Mouse (Mus musculus) liver, postnatal 0 days (tissue): ENCODE data around the gene Gm49673. TPM values are rescaled to one million over a fixed set of nuclear protein-coding genes. Genes with fewer than 3 reads are reported as not detected.
"Not testable (repeated sequence)": the region's sequence is repeated elsewhere in the genome, so short reads cannot be mapped to it uniquely, and the experiment has no call there.

ENCODE experiments used
- ATAC-seq: fragments of 200-750 bp; cut with Nextera tagmentation; 2 replicates; pipeline ENCODE4 v1.8.0; 2017; ENCODE audit warnings: mild to moderate bottlenecking, moderate library complexity
- DNase-seq: peaks from one replicate; pipeline ENCODE4 v3.0.0-alpha.2; 2016
- H3K27ac ChIP-seq: fragments of 300-500 bp; sonication (generic); 2 replicates; pipeline ENCODE4 v1.5.1; 2014; ENCODE audit warnings: antibody characterized with exemption, moderate library complexity, mild to moderate bottlenecking, low read depth
- H3K27me3 ChIP-seq: fragments of 300-500 bp; sonication (generic); 2 replicates; pipeline ENCODE4 v1.6.1; 2014; ENCODE audit warnings: low read length, control low read depth, mixed read lengths; ENCODE audit not compliant: insufficient read depth
- H3K36me3 ChIP-seq: fragments of 300-500 bp; sonication (generic); replicated peaks from 2 replicates; pipeline ENCODE4 v1.6.1; 2014; ENCODE audit warnings: mild to moderate bottlenecking, control low read depth, low read length, moderate library complexity, mixed read lengths; ENCODE audit not compliant: insufficient read depth
- H3K4me1 ChIP-seq: fragments of 300-500 bp; sonication (generic); 2 replicates; pipeline ENCODE4 v1.6.1; 2014; ENCODE audit warnings: antibody characterized with exemption, mild to moderate bottlenecking, control low read depth; ENCODE audit not compliant: insufficient read depth
- H3K4me2 ChIP-seq: fragments of 300-500 bp; sonication (generic); 2 replicates; pipeline ENCODE4 v1.6.1; 2014; ENCODE audit warnings: low read depth, mild to moderate bottlenecking, low read length, moderate library complexity, mixed read lengths
- H3K4me3 ChIP-seq: fragments of 300-500 bp; sonication (generic); 2 replicates; pipeline ENCODE4 v1.5.1; 2014; ENCODE audit warnings: low read depth, low read length
- H3K9ac ChIP-seq: fragments of 300-500 bp; sonication (generic); replicated peaks from 2 replicates; pipeline ENCODE4 v1.6.1; 2014; ENCODE audit warnings: mild to moderate bottlenecking, moderate library complexity
- H3K9me3 ChIP-seq: fragments of 300-500 bp; sonication (generic); 2 replicates; pipeline ENCODE4 v1.6.1; 2016; ENCODE audit warnings: mild to moderate bottlenecking, control low read depth, low read length, mixed read lengths
- CTCF ChIP-seq: sonication (generic); IDR thresholded peaks from 2 replicates; pipeline ENCODE4 v1.5.1; 2016; ENCODE audit warnings: antibody characterized with exemption, low read depth
- EP300 ChIP-seq: IDR thresholded peaks from 2 replicates; pipeline ENCODE4 v1.6.1; 2016; ENCODE audit warnings: antibody characterized with exemption, low read depth, mild to moderate bottlenecking
- WGBS: fragments of 180-500 bp; shearing (Covaris S2); extraction: QIAGEN DNeasy Blood & Tissue Kit; methylation state at CpG from one replicate; pipeline ENCODE4 v1.1.7; 2014; ENCODE audit not compliant: insufficient replicate concordance; 5-methylcytosine and 5-hydroxymethylcytosine counted together
- polyA plus RNA-seq: library from polyadenylated mRNA; unstranded; fragments of >200 nt; fragmentation: Nextera tagmentation; extraction: Ambion mirVana; gene quantifications from 2 replicates; pipeline ENCODE4 v1.2.1, GENCODE M21; 2015

The Gm49673 gene
- polyA plus RNA-seq, result not detected in 2 replicates

GRCm38 (mm10) chr17:8147439-8148316 is at the start of gene Gm49673, which contains the start of gene Rnaset2a:
Gm49673 (minus strand) TSS chr17:8147788.
Rnaset2a (minus strand) TSS chr17:8148097.
- not testable (repeated sequence) for H3K4me1 ChIP-seq, H3K36me3 ChIP-seq, H3K27me3 ChIP-seq, H3K9me3 ChIP-seq
- DNase-seq (peak; percentile 47), ATAC-seq (peak; percentile 99)
- H3K9ac ChIP-seq, result peak within 1 kb of the TSS; percentile 78
- peak within 1 kb of the TSS; percentile 65 for H3K4me3 ChIP-seq
- WGBS, result under 1% methylated on average over 39 of the region's 67 CpGs
- H3K27ac ChIP-seq, result peak within 1 kb of the TSS; percentile 71; the same call in 1 of the 2 replicates
- H3K4me2 ChIP-seq, result peak within 1 kb of the TSS; percentile 69

GRCm38 (mm10) chr17:8195685-8196376 is 48.2 kb upstream of the Gm49673 start:
- Histone ChIP-seq H3K27ac (peak overlapping the region; percentile 55), H3K9me3 (no peaks in the 10 kb centered on the region), H3K27me3 (no peaks in the 10 kb centered on the region), H3K4me2 (no peak overlapping the region), H3K9ac (no peak overlapping the region), H3K36me3 (peaks cover 39% of the 10 kb centered on the region), H3K4me3 (no peak overlapping the region), H3K4me1 (no peaks in the 10 kb centered on the region)
- 50% methylated on average over 8 of the region's 8 CpGs for WGBS
- ATAC-seq (0 out of 2 replicates have a peak, but pooled peaks have one; percentile 25), DNase-seq (no peak)
- TF ChIP-seq EP300, result no peak
- no peak for TF ChIP-seq CTCF

- no peak overlapping the region for H3K9ac ChIP-seq
- no peak for ATAC-seq
- no peak for TF ChIP-seq CTCF
- no peak for TF ChIP-seq EP300
- no peak overlapping the region for H3K4me2 ChIP-seq
- DNase-seq, result no peak
- no peak overlapping the region for H3K4me3 ChIP-seq
- no peaks in the 10 kb centered on the region for H3K9me3 ChIP-seq
- H3K27ac ChIP-seq, result no peak overlapping the region
- peaks cover 46% of the 10 kb centered on the region for H3K36me3 ChIP-seq
- no peaks in the 10 kb centered on the region for H3K27me3 ChIP-seq
- WGBS, result 86% methylated on average over 8 of the region's 8 CpGs
- no peaks in the 10 kb centered on the region for H3K4me1 ChIP-seq
These were observed 46.1 kb upstream of the Gm49673 start for GRCm38 (mm10) chr17:8193678-8194077.

- 82% methylated on average over 7 of the region's 7 CpGs for WGBS
These were observed 36.6 kb upstream of the Gm49673 start for GRCm38 (mm10) chr17:8184217-8184616.

GRCm38 (mm10) chr17:8183815-8184214 is 36.2 kb upstream of the Gm49673 start:
- Histone ChIP-seq H3K36me3 (peaks cover 82% of the 10 kb centered on the region), H3K27me3 (no peaks in the 10 kb centered on the region), H3K4me1 (no peaks in the 10 kb centered on the region), H3K27ac (no peak overlapping the region), H3K4me3 (no peak overlapping the region), H3K9ac (no peak overlapping the region), H3K9me3 (no peaks in the 10 kb centered on the region), H3K4me2 (no peak overlapping the region)
- no peak for TF ChIP-seq CTCF
- no peak for TF ChIP-seq EP300
- ATAC-seq (no peak), DNase-seq (no peak)
- WGBS, result 87% methylated on average over 5 of the region's 5 CpGs

More at GRCm38 (mm10) chr17:8184217-8184616, 36.6 kb upstream of the Gm49673 start:
- ATAC-seq (no peak), DNase-seq (no peak)
- no peak for TF ChIP-seq EP300
- TF ChIP-seq CTCF, result no peak
- no peak overlapping the region for H3K4me2 ChIP-seq
- no peak overlapping the region for H3K9ac ChIP-seq
- H3K9me3 ChIP-seq, result no peaks in the 10 kb centered on the region
- no peak overlapping the region for H3K27ac ChIP-seq
- H3K27me3 ChIP-seq, result no peaks in the 10 kb centered on the region
- H3K36me3 ChIP-seq, result peaks cover 79% of the 10 kb centered on the region
- no peaks in the 10 kb centered on the region for H3K4me1 ChIP-seq
- H3K4me3 ChIP-seq, result no peak overlapping the region

GRCm38 (mm10) chr17:8177090-8177489 is 29.5 kb upstream of the Gm49673 start:
- H3K36me3 ChIP-seq, result peaks cover 79% of the 10 kb centered on the region
- no peak overlapping the region for H3K27ac ChIP-seq
- no peak for DNase-seq
- H3K4me3 ChIP-seq, result no peak overlapping the region
- no peak overlapping the region for H3K4me2 ChIP-seq
- no peaks in the 10 kb centered on the region for H3K4me1 ChIP-seq
- no peak overlapping the region for H3K9ac ChIP-seq
- TF ChIP-seq CTCF (no peak), EP300 (no peak)
- no peaks in the 10 kb centered on the region for H3K9me3 ChIP-seq
- H3K27me3 ChIP-seq, result no peaks in the 10 kb centered on the region
- 86% methylated on average over 5 of the region's 5 CpGs for WGBS
- no peak for ATAC-seq
